Mouse (Mus musculus): ENCODE data around the gene Lpar3.

Lpar3 gene

DNA sequence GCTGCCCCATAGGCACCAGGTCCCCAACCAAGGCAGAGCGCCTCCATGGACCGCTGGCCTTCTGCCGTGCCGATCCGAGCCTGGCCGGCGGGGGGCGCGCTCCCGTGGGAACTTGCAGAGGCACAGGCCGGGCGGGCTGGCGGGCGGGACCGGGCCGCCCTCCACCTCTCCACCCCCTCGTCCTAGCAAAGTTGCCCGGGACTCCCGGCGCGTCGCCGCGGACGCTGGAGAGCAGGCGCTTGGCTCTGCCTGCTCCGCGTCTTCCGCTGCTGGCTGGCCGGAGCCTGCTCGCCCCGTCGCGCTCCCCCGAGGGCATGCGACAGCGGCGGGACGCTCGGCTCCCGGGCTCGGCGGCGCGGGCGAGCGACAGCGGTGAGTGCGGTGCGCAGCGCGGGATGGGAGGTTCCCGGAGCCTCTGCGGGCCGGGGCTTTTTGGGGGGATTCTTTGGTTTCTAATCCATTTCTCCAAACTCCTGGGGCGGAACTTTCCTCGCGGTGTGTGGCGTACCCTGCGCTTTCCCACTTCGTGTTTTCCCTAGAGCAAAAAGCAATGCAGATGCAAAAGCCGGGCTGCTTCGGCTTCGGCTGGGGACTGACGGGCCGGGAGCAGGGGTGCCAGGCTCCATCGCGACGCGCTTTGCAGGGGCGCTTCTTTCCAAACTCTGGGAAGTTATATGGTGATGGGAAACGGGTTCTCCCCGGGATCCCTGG lies at the start of gene Lpar3:
Gene Lpar3 (plus strand): TSS at position 188 of the 711 bp plus-strand sequence.
- peak; percentile 30 to 74 for DNase-seq (ENCODE audit: low spot score in 2 of 2)

DNA sequence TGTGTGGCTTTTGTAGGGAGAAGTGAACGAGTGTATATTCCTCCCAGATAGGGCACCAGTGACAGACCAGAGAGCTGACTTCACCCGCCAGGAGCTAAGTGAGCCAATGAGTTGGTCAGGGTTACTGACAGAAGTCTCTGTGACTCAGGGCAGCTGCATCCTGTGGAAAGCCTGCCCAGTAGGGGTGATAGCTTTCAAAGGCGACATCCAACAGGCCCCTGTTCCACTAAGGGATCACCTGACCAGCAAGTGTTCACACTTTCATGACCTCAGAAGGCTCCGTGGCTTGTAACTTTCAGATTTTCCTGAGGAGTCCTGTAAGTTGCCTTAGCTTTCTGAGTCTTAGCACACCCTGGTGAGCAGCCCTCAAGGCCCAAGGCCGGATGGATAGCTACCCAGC lies 47.7 kb upstream of the Lpar3 start:
- no peak for DNase-seq (ENCODE audit: low spot score in 2 of 2)

DNA sequence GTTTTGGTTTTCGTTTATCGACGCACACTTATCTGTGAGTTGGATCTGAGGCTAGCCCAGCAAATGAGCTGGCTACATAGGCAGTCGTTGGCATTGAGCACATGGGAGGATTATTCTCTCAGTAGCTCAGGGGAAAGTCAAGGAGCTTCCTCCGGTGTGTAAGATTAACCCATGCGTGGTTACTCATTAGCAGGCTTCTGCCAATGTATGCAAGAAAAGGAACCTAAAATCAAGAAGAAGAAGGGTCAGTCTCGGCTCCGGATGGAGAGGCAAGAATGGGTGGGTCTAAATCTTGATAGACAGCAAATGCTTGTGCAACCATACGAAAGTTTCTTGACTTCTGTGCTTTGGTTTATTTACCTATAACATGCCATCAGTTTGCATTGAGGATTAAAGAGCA lies 46.5 kb upstream of the Lpar3 start:
- no peak for DNase-seq (ENCODE audit: low spot score in 2 of 2)

DNA sequence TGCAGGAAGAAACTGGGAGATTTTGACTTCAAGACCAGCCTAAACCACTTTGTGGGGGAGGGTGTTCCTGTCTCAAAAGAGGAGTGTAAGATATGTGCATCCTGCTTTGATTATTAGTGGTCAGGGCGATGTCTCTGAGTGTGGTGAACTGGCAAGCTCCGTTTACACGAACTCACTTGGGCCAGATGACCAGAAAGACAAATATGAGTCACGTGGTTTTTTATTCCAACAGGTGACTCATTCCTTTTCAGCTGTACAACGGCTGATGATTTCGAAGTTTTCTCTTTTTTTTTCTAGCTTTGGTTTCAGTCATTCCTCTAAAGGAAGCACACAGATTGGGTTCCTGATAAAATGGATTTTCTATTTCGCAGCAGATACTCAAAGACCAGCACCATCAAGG lies 43.5 kb upstream of the Lpar3 start:
- no peak for DNase-seq (ENCODE audit: low spot score in 2 of 2)

DNA sequence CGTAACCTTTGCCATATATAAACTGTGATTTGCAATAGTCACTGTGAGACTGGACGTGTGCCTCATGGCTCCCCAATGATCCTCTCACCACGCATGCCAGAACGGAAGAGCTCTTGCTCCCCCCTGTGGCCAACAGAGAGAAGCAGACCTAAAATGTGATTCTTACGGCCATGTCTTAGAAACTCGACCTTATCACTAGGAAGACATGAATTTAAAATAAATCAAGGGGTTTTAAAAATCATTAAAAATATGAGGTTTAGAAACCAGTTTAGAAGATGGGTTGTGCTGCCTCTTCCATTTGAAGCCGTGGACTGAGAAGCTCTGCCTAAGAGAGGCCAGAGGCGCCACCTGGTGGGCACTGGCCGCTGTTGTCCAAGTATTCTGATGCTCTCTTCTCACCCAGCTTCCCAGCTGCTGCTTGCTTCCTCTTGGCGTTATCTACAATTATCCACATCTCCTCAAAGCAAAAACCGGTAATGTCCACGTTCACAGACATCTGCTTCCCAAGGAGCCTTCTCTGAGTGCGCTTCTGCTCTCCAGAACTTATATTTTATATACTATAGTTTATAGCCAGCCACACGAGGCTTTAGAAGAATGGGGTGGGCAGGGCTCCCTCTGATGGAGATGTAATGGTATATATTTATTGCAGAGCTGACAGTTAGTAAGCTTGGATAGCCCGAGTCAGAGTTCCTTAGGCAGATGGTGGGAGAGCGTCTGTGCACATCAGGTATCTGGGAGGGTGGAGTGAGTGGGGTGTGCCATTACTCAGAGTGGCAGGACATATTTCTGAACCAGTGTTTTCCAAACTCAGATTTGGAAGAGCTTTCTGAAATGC lies 42.8 kb upstream of the Lpar3 start:
- DNase-seq (ENCODE audit: low spot score in 2 of 2): peak; percentile 68 to 88

DNA sequence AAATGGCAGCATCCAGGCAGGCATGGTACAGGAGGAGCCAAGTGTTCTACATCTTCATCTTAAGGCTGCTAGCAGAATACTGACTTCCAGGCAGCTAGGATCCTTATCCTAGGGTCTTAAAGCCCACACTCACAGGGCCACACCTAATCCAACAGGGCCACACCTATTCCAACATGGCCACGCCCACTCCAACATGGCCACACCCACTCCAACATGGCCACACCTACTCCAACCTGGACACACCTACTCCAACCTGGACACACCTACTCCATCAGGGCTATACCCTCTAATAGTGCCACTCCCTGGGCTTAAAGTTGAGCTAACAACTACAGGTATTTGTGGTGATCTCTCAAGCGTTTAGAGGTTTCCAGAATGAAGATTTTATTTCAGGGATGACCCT lies 40.4 kb upstream of the Lpar3 start:
- DNase-seq (ENCODE audit: low spot score in 2 of 2): no peak

DNA sequence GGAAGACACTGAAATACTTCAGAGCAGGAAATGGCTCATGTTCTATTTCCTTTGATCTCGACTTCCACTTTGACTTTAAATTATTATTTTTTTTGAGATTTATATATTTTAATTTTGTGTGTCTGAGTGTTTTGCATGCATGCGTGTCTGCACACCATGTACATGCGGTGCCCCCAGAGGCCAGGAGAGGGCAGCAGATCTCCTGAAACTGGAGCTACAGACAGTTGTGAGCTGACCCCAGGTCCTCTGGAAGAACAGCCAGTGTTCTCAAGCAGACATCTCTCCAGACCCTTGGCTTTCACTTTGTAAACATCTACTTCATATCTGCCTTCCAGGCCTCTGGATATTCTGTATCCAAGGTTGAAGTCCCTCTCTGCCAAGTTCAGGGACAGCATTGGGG lies 39.8 kb upstream of the Lpar3 start:
- peak; percentile 52 to 78 for DNase-seq (ENCODE audit: low spot score in 2 of 2)

DNA sequence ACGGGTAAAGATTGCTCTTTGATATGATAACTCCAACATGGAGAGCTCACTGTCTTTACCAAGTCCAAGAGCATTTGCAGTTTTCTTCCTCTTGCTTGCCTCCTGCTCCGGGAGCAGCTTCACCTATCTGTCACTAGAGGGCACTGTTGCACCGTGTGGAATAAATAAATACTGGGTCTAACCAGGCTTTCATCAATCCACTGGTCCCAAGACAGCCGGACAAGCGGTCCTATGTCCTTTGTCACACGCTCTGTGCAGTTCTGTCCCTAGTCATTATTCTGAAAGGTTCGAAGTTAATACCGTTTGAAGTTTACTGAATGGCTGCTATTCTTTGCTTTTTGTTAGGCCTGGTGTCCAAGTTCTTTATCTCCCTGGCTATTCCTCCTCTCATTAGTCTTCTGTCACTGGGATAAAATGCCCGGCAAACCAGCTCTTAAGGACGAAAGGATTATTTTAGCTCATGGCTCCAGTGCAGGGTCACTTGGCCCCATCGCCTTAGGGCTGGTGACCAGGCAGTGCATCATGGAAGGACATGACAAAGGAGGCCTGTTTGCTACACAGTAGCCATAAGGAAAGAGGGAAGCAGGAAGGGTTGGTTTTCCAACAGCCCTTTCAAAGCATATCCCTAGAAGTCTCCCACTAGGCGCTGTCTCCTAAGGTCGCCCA lies 35.6 kb upstream of the Lpar3 start:
- DNase-seq (ENCODE audit: low spot score in 2 of 2): peak in 1 of 2 experiments; percentile 20

DNA sequence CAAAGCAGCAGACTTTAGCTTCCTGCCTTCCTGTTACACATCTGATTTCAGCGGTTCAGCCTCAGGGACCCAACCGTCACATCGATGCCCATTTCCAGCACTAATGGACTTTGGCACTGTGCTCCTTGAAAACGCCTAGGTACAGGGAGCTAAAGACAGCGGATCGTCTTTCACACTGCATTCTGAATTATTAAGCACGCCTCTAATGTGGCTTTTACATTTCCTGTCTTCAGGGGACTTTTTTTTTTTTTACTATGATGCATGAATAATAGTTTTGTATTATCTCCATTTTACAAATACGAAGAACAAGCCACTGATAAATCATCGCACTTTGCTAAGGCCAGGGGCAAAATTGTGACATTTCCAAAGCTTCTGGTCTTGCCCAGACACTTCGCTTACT lies 34.7 kb upstream of the Lpar3 start:
- DNase-seq (ENCODE audit: low spot score in 2 of 2): no peak

DNA sequence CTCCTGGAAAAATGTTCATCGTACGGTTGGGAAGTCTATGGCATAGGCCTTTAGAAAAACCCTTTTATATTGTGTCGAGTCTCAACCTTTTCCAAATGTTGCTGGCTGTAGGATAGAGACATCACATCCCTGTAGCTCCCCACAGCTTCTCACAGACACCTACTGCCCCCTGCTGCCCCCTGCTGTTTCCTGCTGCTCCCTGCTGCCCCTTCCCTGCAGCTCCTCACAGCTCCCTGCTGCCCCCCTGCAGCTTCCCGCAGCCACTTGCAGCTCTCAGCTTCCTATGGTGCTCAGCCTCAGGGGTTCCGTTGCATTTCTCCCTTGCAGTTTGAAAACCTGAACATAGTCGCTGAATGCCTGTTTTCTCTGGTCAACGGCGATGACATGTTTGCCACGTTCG lies 30.8 kb upstream of the Lpar3 start:
- DNase-seq (ENCODE audit: low spot score in 2 of 2): no peak

DNA sequence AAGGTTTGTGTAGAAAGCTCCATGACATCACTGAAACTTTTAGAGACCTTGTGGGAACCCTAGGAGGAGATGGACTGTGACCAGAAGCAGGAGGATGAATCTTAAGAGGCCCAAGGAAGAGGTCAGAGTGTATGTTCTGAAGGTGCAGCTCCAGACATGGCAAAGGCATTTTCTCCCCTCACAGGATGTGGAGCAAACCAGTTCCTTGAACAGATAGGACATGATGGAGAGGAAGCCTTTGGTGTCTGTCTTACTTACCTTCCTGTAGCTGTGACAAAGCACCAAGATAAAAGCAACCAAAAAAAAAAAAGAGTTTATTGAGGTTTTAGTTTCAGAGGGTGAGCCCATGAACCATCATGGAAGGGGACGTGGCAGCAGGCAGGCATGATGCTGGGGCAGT lies 28.3 kb upstream of the Lpar3 start:
- no peak for DNase-seq (ENCODE audit: low spot score in 2 of 2)

DNA sequence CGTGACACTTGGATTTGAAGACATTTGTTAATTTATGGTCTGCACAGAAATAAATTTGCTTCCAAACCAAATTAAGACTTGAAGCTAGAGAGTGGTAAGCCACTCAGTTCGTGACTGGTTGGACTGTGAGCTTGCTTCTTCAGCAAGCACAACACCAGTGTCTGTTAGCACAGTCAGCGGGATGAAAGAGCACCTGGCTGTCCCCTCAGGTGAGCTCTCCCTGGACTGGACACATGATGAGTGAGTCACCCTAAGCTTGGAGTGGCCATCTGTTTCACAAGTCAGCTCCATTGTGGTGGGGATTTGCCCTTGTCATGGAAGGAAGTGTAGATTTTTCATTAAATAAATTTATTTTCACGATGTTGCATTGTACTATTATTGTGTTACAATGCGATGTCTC lies 25.6 kb upstream of the Lpar3 start:
- DNase-seq (ENCODE audit: low spot score in 2 of 2): no peak

DNA sequence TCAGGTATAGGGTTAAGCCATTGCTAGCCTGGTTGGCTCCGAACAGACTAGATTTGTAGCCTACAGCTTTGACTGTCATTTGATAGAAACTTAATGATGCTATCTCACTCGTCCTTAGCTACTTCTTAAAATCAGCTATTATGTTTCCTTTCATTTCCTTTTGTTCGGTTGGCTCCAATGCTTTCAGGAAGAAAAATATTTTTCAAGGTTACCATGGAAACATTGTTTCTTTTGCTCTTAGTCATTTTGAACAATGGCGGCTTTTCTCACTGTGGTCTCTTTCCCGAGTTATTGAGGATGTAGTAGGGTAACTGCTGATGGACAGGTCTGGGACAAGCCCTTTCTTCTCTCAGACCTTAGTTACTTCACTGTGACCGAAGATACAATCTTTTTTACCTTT lies 24.5 kb upstream of the Lpar3 start:
- no peak for DNase-seq (ENCODE audit: low spot score in 2 of 2)

DNA sequence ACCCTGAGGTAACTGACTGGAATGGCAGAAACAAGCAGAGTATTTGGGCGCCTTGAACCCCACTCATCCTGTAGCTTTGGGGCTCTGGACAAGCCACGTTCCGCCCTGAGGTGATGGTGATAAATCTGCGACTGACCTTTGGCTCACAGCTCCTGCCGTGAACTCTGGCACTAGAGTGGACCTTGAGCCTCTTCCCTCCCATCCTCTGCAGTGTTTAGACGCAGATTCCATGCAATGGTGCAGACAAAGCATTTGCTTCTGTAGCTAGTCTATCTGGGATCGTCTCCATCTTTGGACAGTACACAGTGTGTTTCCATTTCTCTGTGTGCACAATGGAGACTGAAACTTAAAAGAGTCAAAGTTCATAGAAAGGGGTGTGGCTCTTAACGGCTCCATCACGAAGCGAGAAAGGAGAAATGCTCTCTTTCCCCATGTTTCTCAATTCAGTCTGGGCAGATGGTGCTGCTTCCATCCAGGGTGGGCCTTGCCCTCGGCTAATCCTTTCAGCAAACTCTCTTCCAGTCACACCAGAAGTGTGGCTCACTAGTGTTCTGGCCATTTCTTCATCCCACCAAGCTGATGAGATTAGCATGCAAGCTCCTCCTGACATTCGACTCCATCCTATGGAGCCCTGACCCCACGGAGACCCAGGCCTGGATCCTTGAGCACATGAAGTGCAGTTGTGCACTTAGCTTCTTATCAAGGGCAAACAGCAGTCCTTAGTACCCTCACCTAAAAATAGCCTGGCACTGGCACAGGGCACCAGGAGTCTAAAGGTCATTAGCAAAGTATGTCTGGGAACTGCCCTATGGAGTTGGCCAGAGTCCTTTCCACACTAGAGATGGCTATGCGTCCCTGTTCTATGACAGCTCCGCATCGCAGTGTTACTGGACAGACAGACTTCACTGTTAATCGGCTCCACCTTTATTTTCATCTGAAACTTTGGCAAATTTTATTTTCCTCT lies 23.7 kb upstream of the Lpar3 start:
- no peak for DNase-seq (ENCODE audit: low spot score in 2 of 2)

DNA sequence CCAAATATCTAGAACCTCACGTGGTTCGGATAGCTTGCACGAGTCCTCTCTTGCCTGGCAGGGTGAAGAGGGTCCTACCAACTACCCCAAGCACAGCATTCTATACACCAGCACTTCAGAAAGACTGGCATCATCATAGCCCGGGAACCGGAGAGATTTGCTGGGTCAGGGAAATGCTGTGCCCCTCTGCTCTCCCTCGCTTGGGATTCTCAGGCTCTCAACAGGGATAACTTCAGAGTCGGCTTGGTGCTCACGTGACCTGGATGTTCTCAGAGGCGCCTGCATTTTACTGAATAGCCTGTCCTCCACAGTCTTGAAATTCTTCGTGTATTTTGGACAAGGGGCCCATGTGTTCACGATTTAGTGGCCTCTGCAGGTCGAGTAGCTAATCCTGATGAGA lies 23.0 kb upstream of the Lpar3 start:
- DNase-seq (ENCODE audit: low spot score in 2 of 2): no peak

DNA sequence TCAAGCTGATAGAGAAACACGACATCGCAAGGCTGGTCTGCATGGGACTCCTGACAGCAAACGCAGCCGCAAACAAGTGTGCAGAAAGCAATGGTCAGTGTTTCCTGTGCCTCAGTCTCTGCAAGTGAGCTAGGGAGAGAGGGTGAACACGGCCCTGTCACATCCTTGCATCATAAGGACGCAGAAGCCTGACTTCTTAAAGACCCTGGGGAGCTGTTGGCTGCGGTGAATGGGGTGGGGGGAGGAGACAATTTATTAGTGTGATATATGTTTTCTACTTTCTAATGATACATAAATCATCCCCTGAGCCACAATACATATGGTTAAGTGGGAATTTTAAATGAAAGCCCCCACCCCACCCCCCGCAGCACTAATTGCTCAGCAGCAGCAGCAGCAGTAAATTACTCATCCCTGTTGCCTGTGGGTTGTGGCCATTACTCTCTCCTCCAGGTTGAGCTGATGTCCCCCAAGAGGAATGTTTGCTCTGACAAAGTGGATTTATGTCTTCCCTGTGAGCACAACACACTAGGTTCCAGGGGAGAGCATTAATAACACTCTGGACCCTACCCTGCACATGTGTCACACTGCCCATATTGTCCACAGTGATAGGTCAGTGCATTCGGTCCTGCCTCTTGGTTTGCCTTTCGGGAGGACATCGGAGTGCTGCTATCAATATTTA lies 21.8 kb upstream of the Lpar3 start:
- no peak for DNase-seq (ENCODE audit: low spot score in 2 of 2)

DNA sequence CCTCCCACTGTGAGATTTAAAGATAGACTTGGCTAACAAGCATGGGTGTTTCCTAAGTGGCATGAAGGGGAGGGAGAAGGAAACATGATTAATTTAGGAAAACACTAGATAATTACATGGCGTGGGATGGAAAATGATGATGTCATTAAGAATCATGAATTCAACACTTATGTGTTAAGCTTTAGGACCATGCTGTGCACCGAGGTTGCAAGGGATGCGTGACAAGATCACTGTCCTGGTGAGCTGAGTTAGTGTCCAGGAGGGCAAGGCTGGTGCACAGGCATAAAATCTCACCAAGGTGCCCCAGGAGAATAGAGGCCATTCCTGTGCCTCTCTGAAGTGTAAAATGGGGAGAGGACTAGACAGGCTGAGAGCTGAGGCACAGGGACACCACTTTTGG lies 21.3 kb upstream of the Lpar3 start:
- DNase-seq (ENCODE audit: low spot score in 2 of 2): no peak

DNA sequence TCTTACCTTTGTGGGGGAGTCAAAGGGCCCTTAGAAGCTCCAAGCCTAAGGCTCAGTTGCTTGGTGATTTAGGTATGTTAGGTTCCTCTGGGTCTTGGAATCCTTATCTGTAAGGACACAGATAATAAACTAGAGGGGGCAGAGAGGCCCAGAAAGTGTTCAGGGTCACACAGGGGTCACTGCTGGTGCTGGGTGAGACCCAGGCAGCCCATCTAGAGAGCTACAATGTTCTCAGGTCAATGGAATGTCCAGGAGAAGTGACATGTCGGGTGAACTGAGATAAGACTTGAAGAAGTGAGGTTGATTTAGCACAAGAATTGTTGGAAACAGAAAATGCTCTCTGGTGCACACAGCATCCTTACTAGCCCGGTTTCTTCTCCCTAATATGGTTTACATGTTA lies 16.4 kb upstream of the Lpar3 start:
- no peak for DNase-seq (ENCODE audit: low spot score in 2 of 2)

DNA sequence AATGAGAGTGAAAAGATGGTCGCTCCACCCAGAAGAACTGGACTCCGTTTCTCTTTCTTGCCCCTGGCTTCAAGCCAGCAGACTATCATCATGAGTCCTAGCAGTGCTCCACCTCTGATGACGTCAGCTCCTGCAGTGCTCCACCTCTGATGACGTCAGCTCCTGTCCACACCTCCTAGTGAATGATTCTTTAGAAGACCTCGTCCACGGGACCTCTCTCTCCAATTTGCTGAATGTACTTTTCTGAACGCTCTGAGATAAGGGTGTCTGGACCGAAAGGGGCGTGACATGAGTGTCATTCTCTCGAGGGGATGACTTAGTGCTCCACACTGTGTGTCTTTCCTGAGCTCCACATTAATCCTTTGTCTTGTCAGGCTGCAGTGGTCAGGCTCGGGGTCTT lies 15.5 kb upstream of the Lpar3 start:
- no peak for DNase-seq (ENCODE audit: low spot score in 2 of 2)

DNA sequence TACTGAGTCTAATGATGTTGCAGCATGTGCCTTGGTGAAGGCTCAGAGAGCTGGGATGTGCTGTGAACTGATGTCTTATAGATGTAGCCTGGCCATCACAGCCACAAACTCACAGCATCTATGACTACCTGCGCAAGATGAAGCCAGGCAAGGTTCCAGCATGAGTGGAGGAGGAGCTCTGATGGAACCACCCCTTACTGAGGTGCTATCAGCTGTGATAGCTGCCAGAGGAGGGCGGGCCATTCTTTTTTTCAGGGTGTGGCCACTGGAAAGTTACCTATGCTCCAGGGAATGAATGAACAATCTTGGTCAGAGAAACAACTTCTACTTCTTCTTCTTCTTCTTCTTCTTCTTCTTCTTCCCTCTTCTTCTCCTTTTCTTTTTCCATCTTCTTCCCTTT lies 14.1 kb upstream of the Lpar3 start:
- no peak for DNase-seq (ENCODE audit: low spot score in 2 of 2)

DNA sequence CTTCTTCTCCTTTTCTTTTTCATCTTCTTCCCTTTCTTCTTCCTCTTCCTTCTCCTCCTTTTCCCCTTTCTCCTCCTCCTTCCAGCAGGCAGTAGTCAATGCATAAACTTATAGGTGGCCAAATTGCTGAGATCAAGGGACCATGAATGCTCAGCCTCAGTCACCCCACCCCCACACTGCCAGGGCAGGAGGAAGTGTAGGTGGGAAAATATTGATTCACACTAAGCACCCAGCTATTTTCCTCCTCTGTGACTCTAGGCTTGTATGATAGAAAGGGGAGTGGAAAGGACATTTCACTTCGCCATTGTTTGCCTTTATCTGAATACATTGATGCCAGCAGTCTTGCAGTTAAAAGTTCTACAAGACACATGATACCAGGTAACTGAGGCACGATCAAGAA lies 13.3 kb upstream of the Lpar3 start:
- DNase-seq (ENCODE audit: low spot score in 2 of 2): no peak
